Mouse (Mus musculus): ENCODE measurements around the gene Adgrg6. TPM values are rescaled to one million over a fixed set of nuclear protein-coding genes. Genes with fewer than 3 reads are reported as not detected.

Gene Adgrg6
- polyA plus RNA-seq (2017; shearing (Covaris generic)) = not detected

GRCm38 (mm10) chr10:14544941-14545717, at the start of gene Adgrg6:
TSS of gene Adgrg6 (minus strand) at chr10:14545659.

Other genes with a start within 250 kb of the Adgrg6 start
- 129 TPM for gene Vta1, start 159.9 kb upstream of the Adgrg6 start, polyA plus RNA-seq (2017; shearing (Covaris generic))
- gene Nmbr, start 159.9 kb upstream of the Adgrg6 start, polyA plus RNA-seq (2017; shearing (Covaris generic)) = not detected
- gene Gje1, start 172.6 kb upstream of the Adgrg6 start, polyA plus RNA-seq (2017; shearing (Covaris generic)) = not detected